Mouse (Mus musculus) stomach, embryonic 16.5 days (tissue): ENCODE data around the gene Sms. TPM values are rescaled to one million over a fixed set of nuclear protein-coding genes. Genes with fewer than 3 reads are reported as not detected.

ENCODE experiments used
- ATAC-seq: fragments of 200-750 bp; cut with Nextera tagmentation; 2 replicates; pipeline ENCODE4 v1.8.0; 2017; ENCODE audit warnings: moderate number of reproducible peaks, moderate TSS enrichment; ENCODE audit not compliant: insufficient read depth, low FRiP score
- H3K27ac ChIP-seq: fragments of 300-500 bp; sonication (generic); 2 replicates; pipeline ENCODE4 v1.5.1; 2014; ENCODE audit warnings: low read length
- H3K27me3 ChIP-seq: fragments of 300-500 bp; sonication (generic); 2 replicates; pipeline ENCODE4 v1.6.1; 2014; ENCODE audit warnings: low read length, control low read depth, mixed read lengths; ENCODE audit not compliant: control insufficient read depth, insufficient read depth
- H3K36me3 ChIP-seq: fragments of 300-500 bp; sonication (generic); 2 replicates; pipeline ENCODE4 v1.6.1; 2014; ENCODE audit warnings: low read length; ENCODE audit not compliant: control insufficient read depth, insufficient read depth
- H3K4me1 ChIP-seq: fragments of 300-500 bp; sonication (generic); 2 replicates; pipeline ENCODE4 v1.6.1; 2014; ENCODE audit warnings: low read length, control low read depth, mixed read lengths; ENCODE audit not compliant: control insufficient read depth, insufficient read depth
- H3K4me2 ChIP-seq: fragments of 300-500 bp; sonication (generic); 2 replicates; pipeline ENCODE4 v1.6.1; 2014; ENCODE audit warnings: low read depth, low read length, mixed read lengths
- H3K4me3 ChIP-seq: fragments of 300-500 bp; sonication (generic); replicated peaks from 2 replicates; pipeline ENCODE4 v1.5.1; 2014; ENCODE audit warnings: mild to moderate bottlenecking, low read length
- H3K9ac ChIP-seq: fragments of 300-500 bp; sonication (generic); 2 replicates; pipeline ENCODE4 v1.6.1; 2014; ENCODE audit warnings: low read length
- H3K9me3 ChIP-seq: fragments of 300-500 bp; sonication (generic); replicated peaks from 2 replicates; pipeline ENCODE4 v1.6.1; 2016; ENCODE audit warnings: low read length, control low read depth; ENCODE audit not compliant: control insufficient read depth
- WGBS: fragments of 180-500 bp; shearing (Covaris S2); extraction: QIAGEN DNeasy Blood & Tissue Kit; methylation state at CpG from one replicate; pipeline ENCODE4 v1.1.7; 2014; 5-methylcytosine and 5-hydroxymethylcytosine counted together
- polyA plus RNA-seq: library from polyadenylated mRNA; unstranded; fragments of >200 nt; fragmentation: Nextera tagmentation; extraction: Ambion mirVana; gene quantifications from 2 replicates; pipeline ENCODE4 v1.2.1, GENCODE M21; 2015

Gene Sms
- polyA plus RNA-seq, 1 experiment from 2014 or later: 34.9 TPM

GRCm38 (mm10) chrX:157489871-157490721, 2.0 kb downstream of the Sms start:
- Histone ChIP-seq H3K4me2 (peak overlapping the region; percentile 62), H3K4me1 (no peaks in the 10 kb centered on the region), H3K36me3 (no peaks in the 10 kb centered on the region), H3K27me3 (no peaks in the 10 kb centered on the region), H3K27ac (no peak overlapping the region), H3K4me3 (peak overlapping the region; percentile 63), H3K9me3 (no peaks in the 10 kb centered on the region), H3K9ac (no peak overlapping the region)
- ATAC-seq: no peak
- WGBS: 16% methylated on average over 8 of the region's 9 CpGs

GRCm38 (mm10) chrX:157488831-157489230, 3.3 kb downstream of the Sms start:
- no peak overlapping the region for H3K9ac ChIP-seq
- H3K9me3 ChIP-seq: no peaks in the 10 kb centered on the region
- H3K4me1 ChIP-seq: no peaks in the 10 kb centered on the region
- ATAC-seq: no peak
- no peak overlapping the region for H3K4me2 ChIP-seq
- H3K36me3 ChIP-seq: no peaks in the 10 kb centered on the region
- no peak overlapping the region for H3K4me3 ChIP-seq
- H3K27me3 ChIP-seq: no peaks in the 10 kb centered on the region
- H3K27ac ChIP-seq: no peak overlapping the region
- 85% methylated on average over 3 of the region's 3 CpGs for WGBS

GRCm38 (mm10) chrX:157486765-157487164, 5.3 kb downstream of the Sms start:
- Histone ChIP-seq H3K9me3 (no peaks in the 10 kb centered on the region), H3K9ac (no peak overlapping the region), H3K4me1 (no peaks in the 10 kb centered on the region), H3K36me3 (no peaks in the 10 kb centered on the region), H3K27ac (no peak overlapping the region), H3K4me2 (no peak overlapping the region), H3K27me3 (no peaks in the 10 kb centered on the region), H3K4me3 (no peak overlapping the region)
- no peak for ATAC-seq
- 57% methylated on average over 2 of the region's 2 CpGs for WGBS

GRCm38 (mm10) chrX:157482842-157483241, 9.2 kb downstream of the Sms start:
- H3K27ac ChIP-seq: no peak overlapping the region
- H3K9ac ChIP-seq: no peak overlapping the region
- H3K27me3 ChIP-seq: no peaks in the 10 kb centered on the region
- 82% methylated on average over 2 of the region's 2 CpGs for WGBS
- no peaks in the 10 kb centered on the region for H3K4me1 ChIP-seq
- H3K36me3 ChIP-seq: no peaks in the 10 kb centered on the region
- no peak overlapping the region for H3K4me3 ChIP-seq
- no peak for ATAC-seq
- no peaks in the 10 kb centered on the region for H3K9me3 ChIP-seq
- no peak overlapping the region for H3K4me2 ChIP-seq

- H3K4me2 ChIP-seq: no peak overlapping the region
- no peaks in the 10 kb centered on the region for H3K36me3 ChIP-seq
- H3K27ac ChIP-seq: no peak overlapping the region
- no peaks in the 10 kb centered on the region for H3K9me3 ChIP-seq
- no peak overlapping the region for H3K4me3 ChIP-seq
- ATAC-seq: no peak
- H3K4me1 ChIP-seq: no peaks in the 10 kb centered on the region
- WGBS: 73% methylated on average over 2 of the region's 2 CpGs
- no peaks in the 10 kb centered on the region for H3K27me3 ChIP-seq
- H3K9ac ChIP-seq: no peak overlapping the region
Measured at GRCm38 (mm10) chrX:157481860-157482259, 10.2 kb downstream of the Sms start.

GRCm38 (mm10) chrX:157477328-157477727, 14.8 kb downstream of the Sms start:
- ATAC-seq: no peak
- Histone ChIP-seq H3K4me3 (no peak overlapping the region), H3K27ac (no peak overlapping the region), H3K36me3 (no peaks in the 10 kb centered on the region), H3K9ac (no peak overlapping the region), H3K4me1 (no peaks in the 10 kb centered on the region), H3K27me3 (no peaks in the 10 kb centered on the region), H3K4me2 (no peak overlapping the region), H3K9me3 (no peaks in the 10 kb centered on the region)
- WGBS: 69% methylated on average over 3 of the region's 3 CpGs

GRCm38 (mm10) chrX:157476153-157476810, 15.8 kb downstream of the Sms start:
- no peak overlapping the region for H3K4me2 ChIP-seq
- H3K27ac ChIP-seq: no peak overlapping the region
- WGBS: 62% methylated on average over 4 of the region's 4 CpGs
- no peaks in the 10 kb centered on the region for H3K9me3 ChIP-seq
- H3K36me3 ChIP-seq: no peaks in the 10 kb centered on the region
- no peak for ATAC-seq
- H3K4me1 ChIP-seq: no peaks in the 10 kb centered on the region
- H3K9ac ChIP-seq: no peak overlapping the region
- H3K4me3 ChIP-seq: no peak overlapping the region
- H3K27me3 ChIP-seq: no peaks in the 10 kb centered on the region

- H3K27ac ChIP-seq: no peak overlapping the region
- no peaks in the 10 kb centered on the region for H3K4me1 ChIP-seq
- H3K9ac ChIP-seq: no peak overlapping the region
- H3K36me3 ChIP-seq: no peaks in the 10 kb centered on the region
- no peak for ATAC-seq
- H3K4me2 ChIP-seq: no peak overlapping the region
- no peaks in the 10 kb centered on the region for H3K27me3 ChIP-seq
- 88% methylated on average over 8 of the region's 8 CpGs for WGBS
- no peaks in the 10 kb centered on the region for H3K9me3 ChIP-seq
- H3K4me3 ChIP-seq: no peak overlapping the region
Measured at GRCm38 (mm10) chrX:157471711-157472660, 20.1 kb downstream of the Sms start.
